Mouse (Mus musculus) stomach, embryonic 14.5 days (tissue): Measurements from ENCODE around the gene Igfbp7. TPM values are rescaled to one million over a fixed set of nuclear protein-coding genes. Genes with fewer than 3 reads are reported as not detected.

Source experiments
- ATAC-seq: fragments of 200-750 bp; cut with Nextera tagmentation; 2 replicates; pipeline ENCODE4 v1.8.0; 2017; ENCODE audit warnings: low read depth, moderate TSS enrichment; ENCODE audit not compliant: insufficient number of reproducible peaks, insufficient read depth, low FRiP score
- H3K27ac ChIP-seq: fragments of 300-500 bp; sonication (generic); 2 replicates; pipeline ENCODE4 v1.5.1; 2014; ENCODE audit warnings: mild to moderate bottlenecking, low read length, moderate library complexity, mixed read lengths
- H3K27me3 ChIP-seq: fragments of 300-500 bp; sonication (generic); 2 replicates; pipeline ENCODE4 v1.6.1; 2014; ENCODE audit warnings: low read length, control low read depth, mixed read lengths; ENCODE audit not compliant: control insufficient read depth, insufficient read depth
- H3K36me3 ChIP-seq: fragments of 300-500 bp; sonication (generic); 2 replicates; pipeline ENCODE4 v1.6.1; 2014; ENCODE audit warnings: mild to moderate bottlenecking, control low read depth, low read length, moderate library complexity, mixed read lengths; ENCODE audit not compliant: control insufficient read depth, insufficient read depth
- H3K4me1 ChIP-seq: fragments of 300-500 bp; sonication (generic); 2 replicates; pipeline ENCODE4 v1.6.1; 2014; ENCODE audit warnings: low read length, control low read depth, mixed read lengths; ENCODE audit not compliant: control insufficient read depth, insufficient read depth
- H3K4me2 ChIP-seq: fragments of 300-500 bp; sonication (generic); replicated peaks from 2 replicates; pipeline ENCODE4 v1.6.1; 2014; ENCODE audit warnings: low read depth, low read length, control low read depth
- H3K4me3 ChIP-seq: fragments of 300-500 bp; sonication (generic); 2 replicates; pipeline ENCODE4 v1.5.1; 2014; ENCODE audit warnings: low read depth, low read length, control low read depth
- H3K9ac ChIP-seq: fragments of 300-500 bp; sonication (generic); replicated peaks from 2 replicates; pipeline ENCODE4 v1.6.1; 2014; ENCODE audit warnings: low read depth, mild to moderate bottlenecking, control low read depth, low read length, moderate library complexity, mixed read lengths
- H3K9me3 ChIP-seq: fragments of 300-500 bp; sonication (generic); 2 replicates; pipeline ENCODE4 v1.6.1; 2016; ENCODE audit warnings: low read depth, low read length, control low read depth; ENCODE audit not compliant: control insufficient read depth
- WGBS: fragments of 180-500 bp; shearing (Covaris S2); extraction: QIAGEN DNeasy Blood & Tissue Kit; methylation state at CpG from one replicate; pipeline ENCODE4 v1.1.7; 2014; 5-methylcytosine and 5-hydroxymethylcytosine counted together
- polyA plus RNA-seq: library from polyadenylated mRNA; unstranded; fragments of >200 nt; fragmentation: Nextera tagmentation; extraction: Ambion mirVana; gene quantifications from 2 replicates; pipeline ENCODE4 v1.2.1, GENCODE M21; 2014

Gene Igfbp7
- polyA plus RNA-seq, 1 experiment from 2014 or later: 121 TPM

DNA sequence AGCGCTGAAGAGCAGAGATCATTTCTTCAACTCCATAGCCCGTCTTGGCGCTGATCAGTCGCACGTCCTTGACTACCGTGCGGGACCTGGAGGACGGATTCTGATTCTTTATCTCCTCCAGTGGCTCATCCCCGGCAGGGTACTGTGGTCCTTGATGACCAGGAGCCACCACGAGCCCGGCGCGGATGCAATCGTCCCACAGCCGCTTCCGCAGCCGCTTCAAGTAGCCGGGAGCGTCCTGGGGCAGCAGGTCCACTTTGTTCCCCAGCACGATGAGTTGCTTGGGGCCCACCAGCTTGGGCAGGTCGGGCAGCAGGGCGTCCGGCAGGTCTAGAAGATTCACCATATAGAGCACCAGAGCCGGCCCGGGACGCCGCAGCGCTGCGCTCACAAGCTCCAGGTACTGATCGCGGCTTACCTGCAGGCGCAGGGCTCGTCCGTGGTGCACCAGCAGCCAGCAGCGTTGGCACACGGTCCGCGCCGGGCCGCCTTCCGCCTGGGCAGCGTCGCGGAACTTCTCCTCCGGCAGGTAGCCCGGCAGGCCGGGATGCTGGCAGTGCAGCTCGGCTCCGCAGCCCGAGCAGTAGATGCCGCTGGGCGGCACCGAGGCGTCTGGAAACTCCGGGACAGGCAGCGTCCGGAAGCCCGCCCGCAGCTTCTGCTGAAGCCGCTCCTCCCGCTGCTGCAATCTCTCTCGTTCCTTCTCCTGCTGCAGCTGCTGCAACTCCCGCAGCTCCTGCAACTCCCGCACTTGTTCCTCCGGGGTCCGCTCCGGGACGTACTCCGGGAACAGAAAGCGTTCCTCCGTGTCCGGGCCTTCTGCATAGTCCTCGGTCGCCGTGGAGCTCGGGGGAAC lies 98.6 kb downstream of the Igfbp7 start:
- Histone ChIP-seq H3K9me3 (no peaks in the 10 kb centered on the region), H3K36me3 (peaks cover 20% of the 10 kb centered on the region), H3K4me1 (peaks cover 22% of the 10 kb centered on the region), H3K4me3 (peak overlapping the region; percentile 77), H3K4me2 (peak overlapping the region; percentile 85), H3K9ac (peak overlapping the region; percentile 87), H3K27ac (0 out of 2 replicates have a peak overlapping the region, but pooled peaks have one; percentile 11), H3K27me3 (no peaks in the 10 kb centered on the region)
- WGBS: under 1% methylated on average over 69 of the region's 76 CpGs
- ATAC-seq: no peak

DNA sequence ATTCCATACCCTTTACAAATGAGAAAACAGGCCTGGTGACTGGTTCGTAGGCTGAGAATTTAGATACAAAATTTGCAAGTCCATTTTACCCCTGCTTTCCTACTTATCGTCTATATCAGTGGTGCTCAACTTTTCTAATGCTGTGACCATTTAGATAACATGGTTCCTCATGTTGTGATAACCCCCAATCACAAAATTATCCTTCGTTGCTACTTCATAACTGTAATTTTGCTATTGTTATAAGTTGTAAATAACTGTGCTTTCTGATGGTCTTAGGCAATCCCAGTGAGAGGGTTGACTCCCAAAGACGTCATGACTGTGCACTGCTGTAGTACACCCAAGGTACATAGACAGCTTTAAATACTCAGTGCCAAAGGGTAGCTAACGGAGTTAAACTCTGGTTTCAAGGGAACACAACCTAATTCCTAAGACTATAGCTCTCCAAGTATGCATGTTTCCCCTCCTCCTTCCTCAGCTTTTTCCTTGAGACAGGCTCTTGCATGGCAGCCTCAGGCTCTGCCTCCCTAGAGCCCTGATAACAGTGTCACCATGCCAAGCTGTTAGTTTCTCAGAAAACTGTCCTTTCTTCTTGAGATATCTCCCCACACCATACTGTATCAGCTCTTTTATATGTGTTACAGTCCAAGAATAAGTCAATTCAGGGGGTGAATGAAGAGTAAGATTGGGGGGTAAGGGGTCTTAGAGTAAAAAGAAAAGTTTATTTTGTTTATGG lies 99.9 kb downstream of the Igfbp7 start:
- Histone ChIP-seq H3K9me3 (no peaks in the 10 kb centered on the region), H3K27ac (no peak overlapping the region), H3K36me3 (peaks cover 17% of the 10 kb centered on the region), H3K27me3 (no peaks in the 10 kb centered on the region), H3K4me2 (peak overlapping the region; percentile 85), H3K4me3 (peak overlapping the region; percentile 77), H3K9ac (0 out of 2 replicates have a peak overlapping the region, but pooled peaks have one; percentile 87), H3K4me1 (peaks cover 22% of the 10 kb centered on the region)
- no peak for ATAC-seq
- 78% methylated on average over 5 of the region's 5 CpGs for WGBS

DNA sequence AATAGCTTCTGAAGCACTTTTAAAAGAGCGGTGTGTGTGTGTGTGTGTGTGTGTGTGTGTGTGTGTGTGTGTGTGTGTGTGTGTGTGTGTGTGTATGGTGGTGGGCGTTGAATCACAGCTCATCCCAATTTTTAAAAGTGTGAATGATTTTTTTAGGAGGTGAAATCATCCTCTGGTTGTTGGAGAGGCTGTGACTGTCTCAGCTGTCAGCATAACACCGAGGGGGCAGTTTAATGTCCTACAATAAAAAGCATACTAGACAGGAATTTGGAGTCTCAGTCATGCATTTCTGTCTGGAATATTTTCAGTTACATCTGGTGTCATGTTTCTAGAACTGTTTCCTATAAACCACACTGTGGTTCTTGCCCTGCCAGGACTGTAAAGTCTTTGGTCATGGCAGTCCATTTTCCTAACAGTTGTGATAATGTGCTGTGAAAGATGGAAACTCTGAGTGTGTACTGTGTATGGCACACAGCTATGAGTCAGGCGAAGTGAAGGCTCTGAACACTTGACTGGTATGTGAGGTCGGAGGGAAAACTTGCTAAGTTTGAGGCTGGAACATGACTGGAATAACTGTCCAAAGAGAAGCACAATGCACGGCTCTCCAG lies 106.4 kb downstream of the Igfbp7 start:
- Histone ChIP-seq H3K36me3 (peaks cover 15% of the 10 kb centered on the region), H3K27ac (no peak overlapping the region), H3K27me3 (no peaks in the 10 kb centered on the region), H3K9ac (no peak overlapping the region), H3K9me3 (no peaks in the 10 kb centered on the region), H3K4me2 (no peak overlapping the region), H3K4me1 (no peaks in the 10 kb centered on the region), H3K4me3 (no peak overlapping the region)
- WGBS: 91% methylated on average over 6 of the region's 6 CpGs
- no peak for ATAC-seq

- WGBS: 92% methylated on average over 2 of the region's 2 CpGs
- no peak overlapping the region for H3K9ac ChIP-seq
- H3K4me1 ChIP-seq: no peaks in the 10 kb centered on the region
- no peak for ATAC-seq
- H3K36me3 ChIP-seq: peaks cover 14% of the 10 kb centered on the region
- H3K9me3 ChIP-seq: no peaks in the 10 kb centered on the region
- H3K27ac ChIP-seq: no peak overlapping the region
- H3K4me2 ChIP-seq: no peak overlapping the region
- H3K4me3 ChIP-seq: no peak overlapping the region
- H3K27me3 ChIP-seq: no peaks in the 10 kb centered on the region
Observed at GRCm38 (mm10) chr5:77299486-77299885, 108.4 kb downstream of the Igfbp7 start.

Other genes with a start within 250 kb of the Igfbp7 start
- 0.43 and 0.88 TPM in 2 replicates for gene Spink2, start 196.6 kb downstream of the Igfbp7 start, polyA plus RNA-seq
- gene Rest, start 142.6 kb downstream of the Igfbp7 start, polyA plus RNA-seq: 39.2 TPM in 2 replicates
- gene Noa1, start 98.0 kb downstream of the Igfbp7 start, polyA plus RNA-seq: 21.1 and 25.1 TPM in 2 replicates
- gene Polr2b, start 97.9 kb downstream of the Igfbp7 start, polyA plus RNA-seq: 62.1 and 62.4 TPM in 2 replicates